Mouse (Mus musculus) WW6 (cell line): ENCODE results near the gene Pla1a.

Source experiments
- DNase-seq: peaks from one replicate; pipeline ENCODE4 v3.0.0-alpha.2; 2013; ENCODE audit warnings: low read depth, low spot score

Gene Pla1a

DNA sequence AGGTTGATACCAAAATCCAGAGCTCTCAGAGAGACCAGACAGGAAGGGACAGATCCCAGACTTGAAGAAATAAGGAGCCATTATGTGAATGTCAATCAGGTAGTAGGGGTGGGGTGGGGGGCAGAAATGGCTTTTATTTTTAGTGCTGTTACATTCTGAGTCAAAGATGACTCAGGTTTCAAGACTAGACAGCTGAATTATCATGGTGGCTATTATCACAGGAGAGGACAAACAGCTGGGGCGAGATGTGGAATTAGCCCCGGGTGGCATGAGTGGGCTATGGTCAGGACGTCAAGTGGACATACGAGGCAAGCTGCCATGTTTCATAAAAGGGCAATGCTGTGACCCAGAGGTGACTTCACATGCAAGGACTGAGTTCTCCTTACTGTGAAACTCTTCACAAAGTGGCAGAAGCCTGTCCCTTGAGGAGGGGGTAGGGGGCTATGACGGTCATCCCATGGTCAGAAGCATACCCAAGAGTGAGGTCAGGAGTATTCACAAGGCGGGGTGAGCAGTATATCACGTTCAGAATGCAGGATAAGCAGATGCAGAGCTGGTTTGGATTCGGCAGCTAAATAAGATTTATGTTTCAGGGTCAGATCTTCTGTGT, 43.6 kb downstream of the Pla1a start:
- no peak for DNase-seq

DNA sequence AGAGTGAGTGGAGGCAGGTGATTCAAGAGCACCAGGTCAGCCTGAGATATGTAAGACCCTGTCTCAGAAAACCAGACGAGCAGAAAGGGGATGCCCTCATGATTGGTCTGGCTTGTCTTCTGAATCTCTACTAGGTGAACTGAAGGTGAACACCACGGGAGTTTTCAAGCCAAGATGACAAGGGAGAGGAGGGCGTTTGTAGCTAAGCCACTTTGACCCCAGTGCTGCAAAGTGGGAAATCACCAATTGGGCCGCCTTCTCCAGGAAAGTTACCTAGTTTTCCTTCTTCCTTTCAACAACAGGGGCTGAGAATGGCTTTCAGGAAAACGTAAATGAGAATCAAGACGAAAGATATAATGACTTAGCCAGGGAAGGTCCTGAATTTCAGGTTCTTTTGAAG, 44.2 kb downstream of the Pla1a start:
- DNase-seq: no peak

DNA sequence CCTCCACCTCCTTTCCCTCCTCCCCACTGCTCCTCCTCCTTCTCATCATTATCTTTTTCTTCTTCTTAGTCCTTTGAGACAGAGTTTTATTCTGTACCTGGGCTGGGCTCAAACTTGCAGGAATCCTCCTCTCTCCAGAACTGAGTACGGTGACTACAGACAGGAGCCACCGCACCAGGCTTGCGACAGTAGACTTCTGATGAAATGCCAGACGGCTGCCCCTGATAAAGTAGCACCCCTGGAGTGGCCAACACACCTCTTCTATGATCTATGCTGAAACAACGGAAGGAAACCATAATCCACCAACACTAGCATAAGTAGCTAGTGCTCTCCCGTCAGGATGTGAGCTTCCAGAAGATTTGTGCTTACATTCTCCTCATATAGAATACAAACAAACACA, 45.6 kb downstream of the Pla1a start:
- no peak for DNase-seq

DNA sequence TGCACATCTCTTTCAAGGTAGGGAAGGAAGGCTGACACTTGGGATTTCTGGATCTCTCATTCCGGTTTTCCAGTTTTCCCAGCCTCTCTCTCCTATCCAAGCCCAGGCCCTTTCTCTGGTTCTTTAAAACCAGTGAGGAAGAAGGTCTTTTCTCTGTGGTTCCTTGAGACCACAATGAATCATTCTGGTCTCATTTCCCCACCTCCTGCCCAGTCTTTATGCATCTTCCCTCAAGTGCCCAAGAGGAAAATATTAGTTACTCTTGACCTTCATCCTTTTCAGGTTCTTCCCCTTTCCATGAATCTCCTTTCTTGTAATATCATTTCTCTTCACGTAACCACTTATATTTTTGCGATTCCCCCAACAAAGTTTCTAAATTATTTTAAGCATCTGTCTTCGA, 47.2 kb downstream of the Pla1a start:
- DNase-seq: no peak

DNA sequence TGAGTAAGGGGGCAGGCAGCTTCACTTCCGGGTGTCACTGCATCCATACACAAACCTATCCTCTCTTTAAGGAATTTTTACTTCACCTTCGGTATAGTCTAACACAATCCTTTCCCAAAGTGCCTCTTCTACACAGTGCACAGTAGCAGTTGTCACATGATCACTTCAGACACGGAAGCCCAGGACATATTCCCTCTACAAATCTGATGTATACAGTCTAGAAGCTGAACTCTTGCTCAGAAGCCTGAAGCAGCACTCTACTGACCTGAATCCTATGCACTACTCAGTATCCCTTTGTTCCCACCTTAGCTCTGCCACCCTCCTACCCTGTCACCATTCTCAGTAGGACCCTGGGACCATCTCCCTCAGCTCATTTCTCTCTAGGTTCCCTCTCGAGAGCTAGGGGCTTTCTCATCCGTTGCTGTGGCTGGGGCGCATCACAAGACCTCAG, 47.7 kb downstream of the Pla1a start:
- no peak for DNase-seq

DNA sequence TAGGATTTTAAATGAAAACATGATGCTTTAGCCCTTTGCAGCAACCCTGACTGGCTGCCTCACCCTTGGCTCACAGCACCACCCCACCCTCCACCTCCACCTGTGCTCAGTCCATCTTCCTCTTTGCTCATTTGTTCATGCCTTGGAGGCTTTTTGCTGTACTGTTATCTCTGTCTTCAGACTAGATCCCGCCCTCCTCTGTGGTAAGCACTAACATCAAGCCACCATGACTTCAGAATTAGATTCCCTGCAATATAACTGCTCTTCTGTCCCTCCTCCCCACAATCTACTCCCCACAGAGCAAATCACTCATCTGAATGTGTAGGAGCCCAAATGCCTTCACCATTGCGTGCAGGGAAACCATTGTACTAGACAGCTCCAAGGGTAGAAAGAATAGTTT, 49.3 kb downstream of the Pla1a start:
- DNase-seq: no peak

DNA sequence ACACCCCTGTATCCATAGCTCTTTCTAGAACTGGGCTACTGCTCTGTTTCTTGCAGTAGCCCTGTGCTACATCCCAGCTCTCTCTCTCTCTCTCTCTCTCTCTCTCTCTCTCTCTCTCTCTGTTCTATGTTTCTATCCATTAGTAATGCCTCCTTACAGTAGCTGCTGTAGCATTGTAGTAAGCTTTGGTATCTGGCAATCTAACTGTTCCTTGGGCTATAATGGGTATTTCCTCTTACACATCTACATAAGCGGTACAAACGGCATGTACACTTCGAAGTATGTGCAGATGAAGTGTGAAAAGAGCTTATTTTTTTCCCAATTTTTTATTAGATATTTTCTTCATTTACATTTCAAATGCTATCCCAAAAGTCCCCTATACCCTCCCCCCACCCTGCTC, 53.0 kb downstream of the Pla1a start:
- no peak for DNase-seq

DNA sequence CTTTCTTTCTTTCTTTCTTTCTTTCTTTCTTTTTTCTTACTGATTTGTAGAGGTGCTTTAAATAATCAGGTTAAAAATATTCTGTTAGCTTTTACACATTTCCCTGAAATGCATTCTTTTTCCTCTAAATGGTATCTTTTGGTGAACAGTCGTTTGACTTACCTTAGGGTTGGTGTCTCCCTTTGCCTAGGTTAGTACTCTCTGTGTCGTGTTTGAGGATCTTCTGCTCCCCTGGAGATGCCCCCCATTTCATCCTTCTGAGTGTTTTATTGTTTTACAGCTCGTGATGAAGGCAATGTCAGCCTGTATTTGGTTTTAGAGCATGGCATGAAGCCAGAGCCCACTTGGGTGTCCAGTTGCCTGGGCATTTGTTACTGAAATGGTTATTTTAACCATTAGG, 53.5 kb downstream of the Pla1a start:
- no peak for DNase-seq

DNA sequence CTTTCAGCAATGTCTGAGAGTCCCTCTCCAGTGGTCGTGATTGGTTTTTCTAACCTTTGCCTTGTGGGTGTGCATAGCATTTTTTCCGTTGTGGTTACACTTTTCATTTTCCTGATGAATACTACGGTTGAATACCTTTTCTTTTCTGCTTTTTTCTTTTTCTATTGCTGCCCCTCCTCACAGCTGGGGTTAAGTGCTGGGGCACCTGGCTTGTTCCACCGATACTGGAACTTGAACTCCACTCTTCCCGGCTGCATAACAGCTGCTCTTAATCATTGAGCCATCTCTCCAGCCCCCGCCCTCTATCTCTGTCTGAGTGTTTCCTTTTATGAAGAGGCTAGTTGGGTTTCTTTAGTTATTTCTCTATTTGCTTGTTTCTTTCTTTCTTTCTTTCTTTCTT, 53.9 kb downstream of the Pla1a start:
- DNase-seq: no peak

DNA sequence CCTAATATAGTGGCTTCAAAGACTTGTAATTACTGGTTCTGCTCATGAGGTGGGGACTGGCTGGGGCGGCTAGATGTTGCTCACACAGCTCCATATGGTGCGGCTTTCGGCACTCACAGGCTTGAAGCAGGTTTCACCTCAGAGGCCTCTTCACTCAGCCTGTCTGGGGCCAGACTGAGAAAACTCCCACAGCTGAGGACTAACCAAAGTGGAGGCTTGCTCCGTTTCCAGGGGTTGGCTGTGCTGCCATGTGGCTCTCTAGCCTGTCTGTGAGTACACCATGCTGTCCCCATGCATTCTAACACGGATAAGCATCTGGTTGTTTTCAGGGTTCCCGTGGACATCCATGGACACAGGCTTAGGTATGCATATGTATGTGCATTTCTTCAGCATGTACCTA, 54.4 kb downstream of the Pla1a start:
- no peak for DNase-seq

DNA sequence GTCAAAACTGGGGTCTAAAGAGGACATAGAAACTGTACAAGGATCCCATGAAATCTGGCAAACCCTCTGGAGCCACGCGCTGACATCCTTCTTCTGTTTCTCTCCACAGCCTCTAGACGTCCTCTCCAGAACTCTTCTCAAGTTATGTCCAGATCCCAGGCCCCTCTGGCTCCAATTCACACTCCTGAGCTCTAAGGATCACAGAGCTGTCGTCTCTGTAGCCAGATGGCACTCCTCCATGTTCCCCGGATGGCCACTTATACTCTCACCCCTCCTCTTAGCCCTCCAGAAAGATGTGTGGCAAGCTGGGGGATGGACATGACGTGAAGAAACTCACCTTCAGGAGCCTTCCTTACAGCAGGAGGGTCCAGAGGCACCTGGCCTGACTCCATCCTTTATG, 55.4 kb downstream of the Pla1a start:
- DNase-seq: no peak

DNA sequence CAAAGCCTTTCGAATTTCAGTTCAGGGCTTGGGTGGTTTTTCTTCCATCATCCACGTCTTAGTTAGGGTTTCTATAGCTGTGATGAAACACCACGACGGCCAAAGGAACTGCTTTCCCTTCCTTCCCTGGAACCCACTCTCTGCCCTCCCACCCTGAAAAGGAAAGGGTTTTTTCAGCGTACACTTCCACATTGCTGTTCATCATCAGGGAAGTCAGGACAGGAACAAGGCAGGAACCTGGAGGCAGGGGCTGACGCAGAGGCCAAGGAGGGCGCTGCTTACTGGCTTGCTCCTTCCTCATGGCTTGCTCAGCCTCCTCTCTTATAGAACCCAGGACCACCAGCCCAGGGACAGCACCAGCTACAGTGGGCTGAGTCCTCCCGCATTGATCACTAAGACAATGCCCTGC, 56.1 kb downstream of the Pla1a start:
- no peak for DNase-seq

DNA sequence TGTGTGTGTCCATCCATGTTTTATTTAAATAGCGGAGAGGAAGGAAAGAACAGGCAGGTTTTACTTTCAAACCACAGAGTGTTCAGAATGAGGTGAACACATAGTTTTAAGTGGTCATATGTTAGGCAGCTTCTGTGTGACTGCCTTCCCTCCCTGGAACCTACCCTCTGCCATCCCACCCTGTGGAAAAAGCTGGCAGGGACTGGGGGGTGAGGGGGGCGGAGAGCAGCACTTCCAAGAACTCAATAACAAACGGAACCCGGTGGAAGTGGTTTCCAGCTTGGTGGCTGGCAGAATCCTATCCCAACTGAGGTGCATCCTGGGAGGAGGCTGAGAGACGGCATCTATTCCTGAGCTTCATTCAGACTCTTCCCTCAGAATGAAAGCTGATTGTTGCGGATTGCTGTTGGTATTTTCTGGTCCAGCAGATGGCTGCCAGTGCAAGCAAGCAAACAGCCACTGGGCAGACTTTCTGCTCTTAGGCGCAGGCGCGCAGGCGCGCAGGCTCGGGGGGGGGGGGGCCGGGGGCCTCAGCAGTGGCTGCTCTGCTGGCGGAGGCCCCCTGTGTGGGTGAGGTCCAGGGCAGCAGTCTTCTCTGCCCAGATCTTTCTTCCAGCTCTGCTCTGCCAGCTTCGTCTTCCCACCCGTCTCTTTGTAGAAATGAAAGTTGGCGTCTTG, 56.6 kb downstream of the Pla1a start:
- DNase-seq: no peak

DNA sequence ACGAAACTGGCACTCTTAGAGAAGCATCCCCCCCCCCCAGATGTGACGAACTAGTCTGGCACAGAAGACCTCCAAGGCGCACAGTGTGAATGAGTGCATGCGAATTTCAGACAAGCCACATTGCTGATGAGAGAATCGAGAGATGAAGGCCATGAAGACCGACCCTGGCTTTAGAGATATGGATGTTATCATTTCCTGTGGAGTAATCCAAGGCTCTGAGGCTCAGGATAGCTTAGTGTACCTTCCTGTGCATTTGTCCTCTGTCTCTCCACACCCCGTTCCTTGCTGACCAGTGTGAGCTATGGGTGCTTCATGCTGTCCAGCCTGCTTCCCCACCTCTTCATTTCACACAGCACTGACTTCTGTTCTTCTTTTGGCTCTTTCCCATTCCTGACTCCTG, 57.8 kb downstream of the Pla1a start:
- DNase-seq: no peak

DNA sequence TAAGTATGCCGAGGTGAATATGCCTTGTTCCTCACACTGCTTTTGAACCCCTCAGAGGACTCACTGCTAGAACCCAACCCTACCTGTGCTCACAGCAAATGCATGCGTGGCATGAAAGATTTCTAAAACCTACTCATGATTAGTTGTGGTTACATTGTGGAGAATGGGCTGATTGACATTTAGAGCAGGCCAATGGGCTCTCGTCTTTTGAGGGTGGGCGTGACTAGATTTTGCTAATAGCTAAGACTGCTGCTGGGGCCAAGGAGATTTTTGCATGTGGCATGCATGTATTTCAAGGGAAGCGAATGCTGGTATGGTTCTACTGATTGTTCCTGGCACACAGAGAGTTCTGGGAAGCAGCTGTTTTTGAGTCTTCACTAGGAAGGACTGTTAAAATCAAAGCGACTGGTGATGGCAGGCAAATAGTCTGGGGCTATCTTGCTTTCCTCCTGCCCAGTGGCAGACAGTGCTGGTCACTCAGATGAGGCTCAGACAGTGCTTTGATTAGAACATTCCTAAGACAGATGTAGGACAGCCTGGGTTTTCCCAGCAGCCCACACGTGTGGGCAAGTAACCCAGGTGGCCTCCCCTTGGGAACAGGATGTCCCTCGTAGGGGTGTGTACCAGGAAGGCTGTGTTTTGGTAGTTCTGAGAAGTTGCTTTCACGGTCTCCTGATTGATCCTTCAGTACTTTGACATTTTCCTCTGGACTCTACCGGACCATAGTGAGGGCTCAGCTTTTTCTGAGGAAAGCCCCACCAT, 58.4 kb downstream of the Pla1a start:
- DNase-seq: no peak

DNA sequence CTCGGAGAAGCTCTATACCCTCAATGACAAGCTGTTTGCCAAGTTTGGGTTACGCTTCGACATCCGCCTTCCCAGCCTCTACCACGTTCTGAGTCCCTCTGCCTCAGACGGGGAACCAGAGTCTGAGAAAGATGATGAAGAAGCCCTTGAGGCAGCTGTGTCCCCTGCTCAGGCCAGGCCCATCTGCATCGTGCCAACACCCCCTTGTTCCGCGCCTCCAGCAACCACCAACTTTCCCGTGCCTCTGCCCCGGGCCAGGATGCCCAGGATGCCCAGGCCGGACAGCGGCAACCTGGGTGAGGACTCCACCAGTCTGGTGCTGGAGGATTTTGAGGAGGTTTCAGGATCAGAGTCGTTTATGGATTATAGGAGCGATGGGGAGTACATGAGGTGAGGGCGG, 59.0 kb downstream of the Pla1a start:
- no peak for DNase-seq

DNA sequence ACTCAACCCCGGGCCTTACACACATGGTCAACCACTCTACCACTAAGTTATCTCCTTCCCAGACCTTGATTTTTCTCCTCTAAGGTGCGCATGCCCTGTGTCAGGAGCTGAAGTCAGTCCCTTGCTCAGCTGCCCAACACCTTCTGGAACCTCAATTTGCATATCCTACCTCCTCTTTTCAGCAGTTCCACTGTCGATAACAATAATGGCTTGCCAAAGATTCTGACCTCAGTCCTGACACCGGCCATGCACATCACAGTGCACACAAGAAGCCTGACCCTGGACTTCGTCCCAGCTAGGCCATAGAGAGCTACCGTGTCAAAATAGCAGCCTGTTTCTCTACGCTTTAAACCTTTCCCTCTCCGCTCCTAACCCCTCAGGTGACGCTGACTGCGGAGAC, 59.5 kb downstream of the Pla1a start:
- DNase-seq: no peak

DNA sequence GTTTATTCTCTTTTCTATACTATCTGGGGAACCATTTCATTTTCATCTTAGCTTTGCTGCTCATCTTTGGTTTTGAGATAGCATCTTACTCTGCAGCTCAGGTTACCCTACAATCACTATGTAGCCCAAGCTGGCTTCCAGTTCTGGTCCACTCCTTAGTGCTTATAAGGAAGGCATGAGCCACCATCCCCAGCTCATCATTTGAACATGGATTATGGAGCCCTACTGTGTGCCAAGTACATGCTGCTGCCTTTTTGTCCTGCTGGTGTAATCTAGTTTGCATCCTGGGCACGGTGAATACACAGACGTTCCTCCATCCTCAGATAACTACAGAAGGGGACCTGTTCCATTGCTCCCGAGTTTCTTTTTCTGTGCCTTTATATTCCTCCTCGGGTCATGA, 60.1 kb downstream of the Pla1a start:
- DNase-seq: no peak

DNA sequence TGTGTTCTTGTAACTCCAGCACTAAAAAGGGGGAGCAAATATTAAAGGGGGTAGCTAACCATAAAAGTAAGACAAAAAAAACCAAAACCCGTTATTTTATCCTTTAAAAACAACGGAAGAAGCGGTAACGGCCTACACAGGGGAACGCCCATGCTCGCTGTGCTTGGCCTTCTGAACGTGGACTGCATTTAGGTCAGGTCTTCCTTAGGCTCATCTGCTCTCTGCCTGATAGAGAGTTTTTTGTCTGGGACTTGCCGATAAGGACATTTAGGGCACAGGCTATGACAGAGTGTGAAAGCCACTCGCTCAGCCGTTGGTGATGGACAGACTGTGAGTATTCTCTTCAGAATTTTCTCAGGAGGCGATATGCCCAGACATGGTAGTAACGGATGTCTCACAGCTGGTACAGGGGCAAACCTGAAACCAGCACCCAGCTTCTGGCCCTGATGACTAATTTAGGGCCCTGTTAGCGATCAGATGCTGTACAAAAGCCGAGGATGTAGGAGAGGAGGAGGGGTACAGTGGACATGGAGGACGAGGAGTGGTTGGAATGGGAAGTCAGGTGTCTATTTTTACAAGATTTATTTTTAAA, 61.1 kb downstream of the Pla1a start:
- DNase-seq: no peak

DNA sequence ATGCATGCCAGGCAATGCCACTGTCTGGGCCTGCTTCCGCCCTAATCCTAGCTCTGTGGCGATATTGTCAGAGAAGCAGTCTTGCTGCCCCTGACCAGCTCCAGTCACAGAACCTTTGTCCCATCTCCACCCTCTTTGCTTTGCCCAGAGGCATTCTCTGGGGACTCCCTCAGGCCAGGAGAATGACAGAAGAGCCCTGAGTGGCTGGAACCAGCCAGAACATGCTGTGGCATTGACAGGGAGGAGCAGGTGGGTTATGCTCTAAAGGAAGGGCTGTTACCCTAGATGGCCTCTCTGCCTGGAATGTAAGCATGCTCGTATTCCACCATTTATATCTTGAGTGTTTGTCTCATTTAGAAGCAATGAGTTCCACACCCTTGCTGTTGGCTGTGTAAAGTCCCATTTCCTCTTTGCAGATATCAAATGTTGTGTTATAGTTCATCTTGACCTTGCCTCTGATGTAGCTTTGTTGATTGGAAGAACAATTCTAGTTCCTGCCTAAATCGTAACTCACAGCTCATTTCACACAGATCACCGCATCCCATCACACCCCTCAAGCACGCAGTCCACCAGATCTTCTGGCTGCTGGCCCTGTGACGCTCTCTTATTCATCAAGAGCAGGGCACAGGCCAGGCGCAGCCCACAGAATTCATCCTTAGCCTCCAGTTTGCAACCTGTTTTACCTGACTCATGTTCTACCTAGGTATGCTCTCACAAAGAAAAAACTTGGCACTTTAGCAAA, 62.1 kb downstream of the Pla1a start:
- DNase-seq: no peak

DNA sequence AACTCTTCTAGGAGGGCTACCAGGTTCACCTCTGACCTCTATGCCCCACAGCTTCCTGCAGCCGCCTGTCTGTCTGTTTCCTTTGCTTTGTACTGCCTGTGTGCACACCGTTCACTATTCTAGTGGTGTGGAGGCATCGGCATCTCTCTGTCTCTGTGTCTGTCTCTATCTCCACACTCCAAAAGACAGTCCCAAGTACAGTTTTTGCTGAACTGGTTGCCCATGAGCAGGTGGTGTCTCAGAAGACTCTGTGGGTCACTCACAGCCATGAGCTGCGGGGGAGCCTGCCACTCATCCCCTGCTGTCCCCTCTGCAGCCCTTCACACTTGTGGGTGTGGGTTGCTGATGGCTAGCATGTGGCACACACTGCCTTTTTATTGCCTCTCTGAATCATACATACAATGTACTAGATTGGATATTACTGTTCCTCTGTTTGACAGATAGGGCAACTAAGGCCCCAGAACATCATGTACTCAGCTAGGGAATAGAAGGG, 62.9 kb downstream of the Pla1a start:
- DNase-seq: no peak

DNA sequence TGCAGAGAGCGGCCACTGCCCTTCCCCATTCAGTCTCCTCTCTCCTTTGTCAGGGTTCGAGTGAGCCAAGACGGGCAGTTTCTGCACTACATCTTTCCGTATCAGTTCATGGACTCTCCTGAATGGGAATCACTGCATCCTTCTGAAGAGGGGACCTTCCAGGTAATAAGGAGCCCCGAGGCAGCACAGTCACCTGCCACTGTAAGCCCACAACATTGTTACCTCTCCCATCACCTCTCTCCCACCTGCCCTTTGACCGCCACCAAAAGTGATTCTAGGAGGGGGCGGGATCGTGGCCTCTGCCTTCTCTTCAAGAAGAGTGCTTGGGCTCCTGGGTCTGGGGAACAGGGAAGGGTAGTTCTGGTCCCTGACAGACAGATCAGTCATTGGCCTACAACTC, 63.5 kb downstream of the Pla1a start:
- DNase-seq: no peak
